Mouse (Mus musculus) embryo, embryonic 11 days (tissue): ENCODE measurements around the gene Axl.
"Not testable (repeated sequence)": the region's sequence is repeated elsewhere in the genome, so short reads cannot be mapped to it uniquely, and the experiment has no call there.

Experiments
- DNase-seq: peaks from one replicate; pipeline ENCODE4 v3.0.0-alpha.2; 2015

Gene Axl

GRCm38 (mm10) chr7:25753076-25753475 is 35.4 kb downstream of the Axl start:
- no peak for DNase-seq

GRCm38 (mm10) chr7:25746844-25747243 is 41.7 kb downstream of the Axl start:
- DNase-seq, result no peak

- no peak for DNase-seq
These were observed 50.2 kb downstream of the Axl start for GRCm38 (mm10) chr7:25738277-25738676.

- peak; percentile 18 for DNase-seq
These were observed 51.6 kb downstream of the Axl start for GRCm38 (mm10) chr7:25736920-25737319.

GRCm38 (mm10) chr7:25734991-25735390 is 53.5 kb downstream of the Axl start:
- DNase-seq, result no peak

GRCm38 (mm10) chr7:25731294-25732055 is 57.0 kb downstream of the Axl start:
- DNase-seq, result no peak

GRCm38 (mm10) chr7:25729862-25730261 is 58.6 kb downstream of the Axl start:
- no peak for DNase-seq

- no peak for DNase-seq
These were observed 59.1 kb downstream of the Axl start for GRCm38 (mm10) chr7:25729396-25729795.

GRCm38 (mm10) chr7:25727800-25728199 is 60.7 kb downstream of the Axl start:
- DNase-seq, result no peak

GRCm38 (mm10) chr7:25725886-25726285 is 62.6 kb downstream of the Axl start:
- DNase-seq, result no peak

- DNase-seq, result not testable (repeated sequence)
These were observed 66.7 kb downstream of the Axl start for GRCm38 (mm10) chr7:25721776-25722175.

GRCm38 (mm10) chr7:25720760-25721159 is 67.7 kb downstream of the Axl start:
- DNase-seq, result no peak

GRCm38 (mm10) chr7:25719761-25720610 is 68.5 kb downstream of the Axl start:
- DNase-seq, result peak; percentile 81

GRCm38 (mm10) chr7:25718788-25719417 is 69.6 kb downstream of the Axl start, which contains the start of gene Ccdc97:
Gene Ccdc97, minus strand, starts transcription at chr7:25719088.
- DNase-seq, result peak; percentile 96

- no peak for DNase-seq
These were observed 71.0 kb downstream of the Axl start for GRCm38 (mm10) chr7:25717478-25717877.

GRCm38 (mm10) chr7:25715731-25716271 is 72.7 kb downstream of the Axl start:
- DNase-seq, result no peak

- no peak for DNase-seq
These were observed 73.9 kb downstream of the Axl start for GRCm38 (mm10) chr7:25714581-25714980.

- no peak for DNase-seq
These were observed 75.7 kb downstream of the Axl start for GRCm38 (mm10) chr7:25712801-25713200.

GRCm38 (mm10) chr7:25711731-25712197 is 76.7 kb downstream of the Axl start:
- peak; percentile 68 for DNase-seq

GRCm38 (mm10) chr7:25711165-25711564 is 77.3 kb downstream of the Axl start:
- no peak for DNase-seq

- DNase-seq, result peak; percentile 31
These were observed 77.9 kb downstream of the Axl start for GRCm38 (mm10) chr7:25710519-25711130.

- DNase-seq, result no peak
These were observed 78.5 kb downstream of the Axl start for GRCm38 (mm10) chr7:25709961-25710360.
